Mouse (Mus musculus): ENCODE measurements around the gene Coa3. TPM values are rescaled to one million over a fixed set of nuclear protein-coding genes. Genes with fewer than 3 reads are reported as not detected.

Gene Coa3
- total RNA-seq, 2 experiments from 2014 or later: 67.4 to 68.7 TPM

GRCm38 (mm10) chr11:101282896-101283295 is 4.0 kb upstream of the Coa3 start:
- no peak for DNase-seq

- DNase-seq: no peak
Measured at GRCm38 (mm10) chr11:101280837-101281236, 1.9 kb upstream of the Coa3 start.

GRCm38 (mm10) chr11:101279193-101279569 is 267 bp upstream of the Coa3 start:
- DNase-seq: no peak

DNA sequence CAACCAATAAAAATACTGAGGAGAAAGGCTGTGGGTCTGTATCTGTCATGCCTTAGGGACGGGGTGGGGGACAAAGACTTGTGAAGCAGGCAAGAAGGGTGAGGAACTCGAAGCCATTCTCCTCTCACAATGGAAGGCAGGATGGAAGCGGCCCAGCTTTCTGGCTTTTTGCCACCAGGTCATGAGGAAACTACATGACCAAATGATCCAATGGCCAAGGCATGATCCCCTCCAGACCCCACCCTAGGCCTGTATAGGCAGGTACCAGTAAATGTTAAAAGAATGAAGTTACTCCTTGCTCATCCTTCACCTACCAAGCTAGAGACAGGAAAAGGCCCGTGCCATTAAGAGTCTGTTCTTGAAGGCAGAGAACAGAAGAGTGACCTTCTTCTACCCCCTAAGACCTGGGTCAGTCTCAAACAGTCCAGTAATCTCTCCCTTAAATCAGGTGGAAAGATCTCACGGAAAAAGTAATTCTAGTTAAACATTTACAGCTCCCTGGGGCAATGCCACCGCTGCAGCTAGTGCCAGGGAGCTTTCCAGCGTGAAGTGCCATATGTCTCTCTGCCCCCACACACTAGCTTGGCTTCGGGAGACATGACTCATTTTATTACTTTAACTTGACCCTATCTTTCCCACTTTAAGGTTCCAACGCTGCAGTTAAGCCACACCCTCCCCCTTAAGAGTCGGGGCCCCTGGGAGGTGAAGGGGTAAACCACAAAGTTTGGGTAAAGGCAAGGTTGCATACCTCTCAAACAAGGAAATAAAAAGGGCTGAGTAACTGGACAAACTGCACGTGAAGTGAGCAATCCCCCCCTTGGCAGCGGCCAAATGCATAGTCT is 1.3 kb downstream of the Coa3 start:
- DNase-seq: no peak

- no peak for DNase-seq
Measured at GRCm38 (mm10) chr11:101276319-101277070, 2.4 kb downstream of the Coa3 start.

DNA sequence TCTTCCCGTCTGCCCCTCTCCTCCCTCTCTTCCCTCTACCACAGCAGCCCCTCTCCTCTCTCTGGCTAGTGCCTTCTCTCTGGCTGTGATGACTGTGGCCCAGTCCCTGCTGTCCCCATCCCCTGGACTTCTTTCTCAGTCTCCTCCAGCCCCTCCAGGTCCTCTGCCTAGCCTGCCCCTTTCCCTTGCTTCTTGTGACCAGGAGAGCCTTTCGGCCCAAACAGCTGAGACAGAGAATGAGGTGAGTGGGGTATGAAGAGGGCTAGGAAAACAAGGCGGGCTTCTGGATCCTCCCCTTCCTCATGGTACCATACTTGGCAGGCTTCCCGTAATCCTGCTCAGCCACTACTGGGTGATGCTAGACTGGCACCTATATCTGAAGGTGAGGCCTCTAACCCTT is 3.6 kb downstream of the Coa3 start:
- no peak for DNase-seq

DNA sequence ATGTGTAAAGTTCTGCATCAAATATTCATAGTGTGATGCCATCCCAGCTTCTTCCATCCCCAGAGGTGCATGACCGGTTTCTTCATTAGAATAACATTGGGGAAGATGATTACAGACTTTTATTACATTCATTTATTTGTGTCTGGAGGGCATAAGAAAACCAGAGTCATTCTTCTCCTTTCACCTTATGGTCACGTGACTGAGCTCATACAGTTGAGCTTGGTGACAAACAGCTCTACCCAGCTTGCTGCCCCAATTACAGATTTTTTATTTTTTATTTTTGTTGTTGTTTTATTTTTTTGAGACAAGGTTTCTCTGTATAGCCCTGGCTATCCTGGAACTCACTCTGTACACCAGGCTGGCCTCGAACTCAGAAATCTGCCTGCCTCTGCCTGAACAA is 6.5 kb downstream of the Coa3 start:
- no peak for DNase-seq

DNA sequence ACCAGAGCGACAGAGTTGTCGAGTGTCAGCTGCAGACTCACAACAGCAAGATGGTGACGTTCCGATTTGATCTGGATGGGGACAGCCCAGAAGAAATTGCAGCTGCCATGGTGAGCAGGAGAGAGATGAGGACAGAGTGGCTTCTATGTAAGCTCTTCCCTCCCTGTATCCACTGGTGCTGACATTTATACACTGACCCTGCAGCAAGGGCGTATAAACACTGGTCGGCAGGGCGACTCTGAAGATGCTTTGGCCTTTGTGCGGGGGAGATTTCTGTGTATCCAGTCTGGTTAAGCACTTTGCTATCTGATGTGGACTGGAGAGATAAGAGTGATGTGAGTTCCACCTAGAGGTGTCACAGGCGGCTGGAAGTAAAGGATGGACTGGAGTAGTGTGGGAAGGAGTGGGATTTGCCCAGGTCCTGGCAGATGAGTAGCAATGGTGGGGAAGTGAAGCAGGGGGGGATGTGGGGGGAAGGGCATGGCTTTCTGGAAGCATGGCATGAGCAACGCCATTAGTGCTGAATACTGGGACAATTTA is 9.3 kb downstream of the Coa3 start:
- no peak for DNase-seq

DNA sequence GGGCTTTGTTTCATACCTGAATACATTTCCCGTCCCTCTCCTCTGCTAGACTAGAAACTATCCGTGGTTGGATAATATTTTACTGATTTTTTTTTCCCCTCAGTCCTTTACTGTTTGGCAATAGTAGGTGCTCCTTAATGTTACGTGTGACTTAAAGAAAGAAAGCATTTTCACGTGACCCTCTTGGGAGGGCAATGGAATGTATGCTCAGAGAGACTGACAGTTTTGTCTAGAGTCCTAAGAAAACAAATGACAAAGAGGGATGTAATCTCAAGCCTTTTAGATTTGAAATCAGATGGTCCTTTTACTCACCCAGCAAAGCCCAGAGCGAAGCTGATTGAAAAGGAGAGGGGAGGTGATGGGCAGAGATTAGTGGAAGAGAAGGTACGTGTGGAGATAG is 13.0 kb downstream of the Coa3 start:
- DNase-seq: no peak

DNA sequence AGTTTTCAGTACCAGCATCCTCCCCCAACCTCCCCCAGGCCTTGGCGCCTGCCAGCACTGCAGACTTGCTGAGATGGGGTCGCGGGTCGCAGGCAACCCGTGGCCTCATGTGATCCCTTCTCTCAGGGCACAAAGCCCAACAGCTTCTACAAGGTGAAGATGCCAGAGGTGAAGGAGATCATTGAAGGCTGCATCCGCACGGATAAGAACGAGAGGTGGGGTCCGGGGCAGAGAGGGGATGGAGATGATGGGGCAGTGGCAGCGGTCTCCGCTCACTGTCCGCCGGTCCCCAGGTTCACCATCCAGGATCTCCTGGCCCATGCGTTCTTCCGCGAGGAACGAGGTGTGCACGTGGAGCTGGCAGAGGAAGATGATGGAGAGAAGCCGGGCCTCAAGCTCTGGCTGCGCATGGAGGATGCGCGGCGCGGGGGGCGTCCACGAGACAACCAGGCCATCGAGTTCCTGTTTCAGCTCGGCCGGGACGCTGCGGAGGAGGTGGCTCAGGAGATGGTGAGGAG is 13.9 kb downstream of the Coa3 start:
- DNase-seq: no peak

GRCm38 (mm10) chr11:101263989-101264280 is 15.0 kb downstream of the Coa3 start:
- DNase-seq: no peak

DNA sequence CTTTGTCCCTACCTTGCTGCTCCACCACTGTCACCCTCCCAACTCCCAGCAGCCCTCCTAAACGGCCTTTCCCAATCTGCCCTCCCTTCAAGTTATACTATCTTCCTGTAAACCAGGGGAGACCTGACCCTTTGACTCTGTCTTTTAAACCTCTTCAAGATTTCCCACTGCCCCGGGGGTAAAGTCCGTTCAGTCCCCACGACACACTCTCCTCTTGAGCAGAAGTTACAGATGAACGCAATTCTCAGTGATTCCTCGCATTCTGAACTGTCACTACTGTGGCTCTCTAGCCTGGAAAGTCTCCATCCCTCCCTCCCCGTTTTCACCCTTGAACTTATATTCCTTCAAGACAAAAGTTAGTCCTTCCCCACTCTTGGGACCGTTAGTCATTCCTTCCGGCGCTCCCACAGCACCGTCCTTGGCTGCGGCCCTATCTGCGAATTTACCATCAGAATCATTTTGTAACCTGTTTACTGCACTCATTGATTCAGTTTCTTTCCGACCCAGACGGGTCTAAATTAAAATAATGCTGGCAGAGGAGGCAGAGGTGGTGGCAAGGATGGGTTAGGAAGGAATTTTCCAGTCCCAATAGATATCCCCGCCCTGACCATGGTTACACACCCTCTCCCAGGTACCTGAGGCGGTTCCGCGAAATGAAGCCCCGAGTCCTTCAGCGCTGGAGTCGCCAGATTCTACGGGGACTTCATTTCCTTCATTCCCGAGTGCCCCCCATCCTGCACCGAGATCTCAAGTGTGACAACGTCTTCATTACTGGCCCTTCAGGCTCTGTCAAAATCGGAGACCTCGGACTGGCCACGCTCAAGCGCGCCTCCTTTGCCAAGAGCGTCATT is 15.6 kb downstream of the Coa3 start:
- no peak for DNase-seq

DNA sequence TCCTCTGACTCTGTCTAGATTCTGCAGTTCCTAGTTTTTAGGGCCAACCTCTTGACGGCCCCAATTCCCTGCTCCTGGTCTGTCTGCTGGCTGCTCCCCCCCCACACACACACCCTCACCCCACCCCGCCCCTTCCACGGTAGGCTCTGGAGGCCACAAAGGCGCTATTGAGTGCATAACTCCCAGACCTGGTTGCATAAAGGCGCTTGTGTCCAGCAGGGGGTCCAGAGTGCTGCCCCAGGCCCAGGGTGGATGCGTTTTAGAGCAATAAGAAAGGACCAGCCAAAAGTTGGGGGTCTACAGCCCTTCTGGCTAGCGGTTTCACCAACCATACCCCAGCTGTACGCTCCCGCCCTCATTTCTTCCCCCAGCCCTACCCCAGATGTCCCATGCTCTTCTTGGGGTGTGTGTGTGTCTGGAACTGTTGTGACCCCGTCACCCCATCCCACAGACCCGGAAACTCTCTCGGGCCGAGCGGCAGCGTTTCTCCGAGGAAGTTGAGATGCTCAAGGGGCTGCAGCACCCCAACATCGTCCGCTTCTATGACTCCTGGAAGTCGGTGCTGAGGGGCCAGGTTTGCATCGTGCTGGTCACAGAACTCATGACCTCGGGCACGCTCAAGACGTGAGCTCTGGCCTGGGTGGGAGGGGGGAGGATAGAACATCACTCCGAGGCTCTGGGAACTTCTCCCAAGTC is 16.5 kb downstream of the Coa3 start:
- no peak for DNase-seq

DNA sequence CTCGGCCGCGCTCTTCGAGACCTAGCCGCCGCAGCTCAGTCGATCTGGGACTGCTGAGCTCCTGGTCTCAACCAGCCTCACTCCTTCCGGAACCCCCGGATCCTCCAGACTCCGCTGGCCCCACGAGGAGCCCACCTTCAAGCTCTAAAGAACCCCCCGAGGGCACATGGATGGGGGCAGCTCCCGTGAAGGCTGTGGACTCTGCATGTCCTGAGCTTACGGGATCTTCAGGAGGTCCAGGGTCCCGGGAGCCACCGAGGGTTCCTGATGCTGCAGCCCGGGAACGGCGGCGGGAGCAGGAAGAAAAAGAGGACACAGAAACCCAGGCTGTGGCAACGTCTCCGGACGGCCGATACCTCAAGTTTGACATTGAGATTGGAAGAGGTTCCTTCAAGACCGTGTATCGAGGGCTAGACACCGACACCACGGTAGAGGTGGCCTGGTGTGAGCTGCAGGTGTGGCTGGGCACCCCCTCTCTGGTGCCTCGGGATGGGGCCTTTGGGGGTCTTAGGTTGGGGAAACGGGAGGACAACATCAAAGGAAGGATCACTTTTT is 18.0 kb downstream of the Coa3 start:
- no peak for DNase-seq

- DNase-seq: peak; percentile 58
Measured at GRCm38 (mm10) chr11:101259948-101260825, 18.7 kb downstream of the Coa3 start, which contains the start of gene Wnk4. Wnk4 (plus strand) TSS chr11:101260567.

DNA sequence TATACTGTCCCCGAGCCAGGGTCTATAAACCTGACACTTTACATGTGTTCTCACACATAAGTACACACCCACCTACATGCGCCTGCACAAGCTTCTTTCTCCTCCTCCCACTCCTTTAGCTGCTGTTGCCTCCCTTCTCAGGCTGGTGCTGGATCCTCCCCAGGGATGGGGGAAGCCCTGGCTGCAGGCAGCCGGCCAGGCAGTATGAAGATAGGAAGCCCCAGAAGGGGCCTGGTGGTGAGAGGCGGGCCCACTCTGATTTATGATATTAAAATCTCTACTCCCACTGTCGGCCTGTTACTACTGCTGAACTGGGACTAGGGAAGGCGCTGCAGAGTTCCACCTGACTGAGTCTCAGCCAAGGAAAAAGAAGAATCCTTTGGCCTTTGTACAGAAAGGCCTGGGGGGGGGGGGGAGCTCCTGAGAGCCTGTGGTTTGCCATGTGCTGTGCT is 19.6 kb downstream of the Coa3 start:
- DNase-seq: no peak

GRCm38 (mm10) chr11:101255826-101256775 is 22.8 kb downstream of the Coa3 start:
- DNase-seq: no peak

- peak; percentile 78 for DNase-seq
Measured at GRCm38 (mm10) chr11:101253613-101254389, 25.1 kb downstream of the Coa3 start, which contains the start of gene Vps25. Vps25 (plus strand) TSS chr11:101253707.
